Mouse (Mus musculus): Measurements from ENCODE around the gene Vapa.

DNA sequence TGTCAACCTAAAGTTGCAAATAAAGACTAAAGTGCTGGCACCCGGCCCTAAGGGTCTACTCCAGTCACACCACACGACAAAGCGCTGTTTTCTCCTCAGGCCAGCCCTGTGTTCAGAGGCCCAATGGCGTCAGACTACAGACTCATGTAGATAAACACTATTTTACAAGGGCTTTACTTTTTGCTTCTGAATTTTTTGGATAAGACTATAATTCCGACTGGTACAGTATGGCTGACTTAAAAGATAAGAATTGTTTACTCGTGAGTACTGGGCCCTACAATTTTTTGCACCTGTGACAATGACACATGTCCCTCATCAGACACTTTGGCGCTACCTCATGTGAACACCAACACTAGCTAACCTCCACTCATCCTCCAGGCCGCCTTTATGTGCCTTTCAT lies 42.7 kb upstream of the Vapa start:
- TF ChIP-seq MYOD1 (IDR thresholded peaks at IDR 0.05; ENCODE audit: control insufficient read depth, insufficient read length, low read depth), result no peak
- no peak for TF ChIP-seq CTCF (IDR thresholded peaks at IDR 0.05; ENCODE audit: control insufficient read depth, insufficient read depth, insufficient read length)
- no peak for TF ChIP-seq MYOG (IDR thresholded peaks at IDR 0.05; ENCODE audit: control insufficient read depth, extremely low read depth, insufficient read length)
- no peak for TF ChIP-seq USF1 (IDR thresholded peaks at IDR 0.05; ENCODE audit: low read depth)
- no peak for TF ChIP-seq MAX (IDR thresholded peaks at IDR 0.05)
